Mouse (Mus musculus) gonadal fat pad, adult 2 months (tissue): ENCODE measurements around the gene Uroc1. TPM values are rescaled to one million over a fixed set of nuclear protein-coding genes. Genes with fewer than 3 reads are reported as not detected.

Source experiments
- DNase-seq: peaks from one replicate; pipeline ENCODE4 v3.0.0-alpha.2; 2012; ENCODE audit warnings: low read depth
- polyA plus RNA-seq: library from polyadenylated mRNA; depleted of rRNA; stranded (reverse); fragments of >200 nt; gene quantifications from 2 replicates; pipeline ENCODE4 v1.2.3, GENCODE M21; 2012; rRNA removed

Uroc1 gene
- 0.41 and 0.88 TPM in 2 replicates for polyA plus RNA-seq

DNA sequence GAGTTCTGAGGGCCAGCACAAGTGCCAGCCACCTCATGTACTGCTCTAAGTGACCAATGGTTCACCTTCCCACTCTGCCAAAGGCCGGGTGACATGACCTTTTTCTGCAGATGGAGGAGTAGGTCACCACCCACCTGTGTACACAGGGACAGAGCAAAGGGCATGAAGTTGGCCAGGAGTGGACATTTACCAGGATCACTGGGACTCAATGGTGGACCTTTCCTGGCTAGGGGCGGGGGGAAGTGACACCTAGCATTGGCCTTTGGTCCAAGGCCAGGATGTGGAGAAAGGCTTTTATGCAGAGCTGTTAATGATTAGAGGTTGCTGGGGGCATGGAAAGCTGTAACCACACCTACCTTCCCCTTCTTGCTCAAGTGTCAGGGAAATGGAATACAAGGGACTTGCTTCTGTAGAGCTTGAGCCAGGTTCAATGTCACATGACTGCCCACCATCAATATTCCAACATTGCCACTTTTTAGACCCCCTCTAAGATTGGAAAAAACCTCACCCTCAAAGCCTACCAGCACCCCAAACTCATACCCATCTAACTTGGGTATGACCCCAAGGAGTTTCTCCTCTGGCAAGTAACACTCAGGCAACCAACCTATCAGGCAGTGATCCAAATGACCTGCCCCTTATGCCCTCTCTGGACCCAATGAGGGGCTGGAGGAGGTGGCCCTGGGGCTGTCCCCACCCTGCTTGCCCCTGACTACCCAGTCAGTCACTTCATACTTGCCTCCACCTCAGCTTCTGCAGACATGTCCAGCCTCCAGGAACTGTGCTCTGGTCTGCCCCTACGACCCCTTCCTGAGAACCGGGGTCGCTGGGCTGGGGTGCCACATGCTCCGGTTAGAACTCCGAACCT is at the start of gene Uroc1:
TSS of gene Uroc1 (plus strand) at position 724 of the 865 bp plus-strand sequence.
- DNase-seq = no peak

DNA sequence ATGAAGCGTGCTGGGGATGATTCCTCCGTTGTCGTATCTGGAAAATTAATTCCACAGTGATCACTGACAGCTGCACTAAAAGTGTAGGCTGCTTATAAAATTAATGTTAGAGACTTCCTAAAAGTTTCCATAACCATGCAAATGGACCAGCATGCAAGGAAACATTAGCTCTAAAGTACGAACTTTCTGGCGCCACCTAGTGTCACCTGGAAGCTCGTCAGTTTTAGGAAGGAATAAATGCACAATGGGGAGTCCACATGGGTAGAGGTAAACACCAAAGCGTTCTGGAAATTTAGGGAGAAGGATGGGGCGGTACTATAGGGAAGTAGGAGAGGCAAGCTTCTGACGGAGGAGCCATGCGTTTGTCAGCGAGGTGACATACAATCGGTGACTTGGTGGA is 44.8 kb upstream of the Uroc1 start:
- no peak for DNase-seq

DNA sequence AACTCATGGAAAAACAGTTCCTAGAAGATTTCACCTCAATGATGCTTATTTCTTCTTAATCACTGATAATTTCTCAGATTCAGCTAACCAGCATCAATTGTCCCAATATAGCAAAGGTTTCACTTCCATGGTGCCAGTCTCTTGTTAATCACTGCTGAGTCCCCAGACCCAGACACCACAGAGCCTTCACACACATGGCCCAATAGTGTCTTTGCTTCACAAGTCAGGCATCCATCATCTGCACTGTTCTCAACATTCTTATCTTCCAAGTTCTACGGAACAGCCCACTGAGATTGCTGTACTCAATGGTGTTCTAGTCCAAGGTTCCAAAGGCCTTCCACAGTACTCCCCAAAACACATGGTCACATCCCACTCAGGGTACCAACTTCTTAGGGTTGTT is 32.2 kb upstream of the Uroc1 start, which contains the start of gene BC048671:
TSS of gene BC048671 (plus strand) at position 301 of the 400 bp plus-strand sequence.
- no peak for DNase-seq

DNA sequence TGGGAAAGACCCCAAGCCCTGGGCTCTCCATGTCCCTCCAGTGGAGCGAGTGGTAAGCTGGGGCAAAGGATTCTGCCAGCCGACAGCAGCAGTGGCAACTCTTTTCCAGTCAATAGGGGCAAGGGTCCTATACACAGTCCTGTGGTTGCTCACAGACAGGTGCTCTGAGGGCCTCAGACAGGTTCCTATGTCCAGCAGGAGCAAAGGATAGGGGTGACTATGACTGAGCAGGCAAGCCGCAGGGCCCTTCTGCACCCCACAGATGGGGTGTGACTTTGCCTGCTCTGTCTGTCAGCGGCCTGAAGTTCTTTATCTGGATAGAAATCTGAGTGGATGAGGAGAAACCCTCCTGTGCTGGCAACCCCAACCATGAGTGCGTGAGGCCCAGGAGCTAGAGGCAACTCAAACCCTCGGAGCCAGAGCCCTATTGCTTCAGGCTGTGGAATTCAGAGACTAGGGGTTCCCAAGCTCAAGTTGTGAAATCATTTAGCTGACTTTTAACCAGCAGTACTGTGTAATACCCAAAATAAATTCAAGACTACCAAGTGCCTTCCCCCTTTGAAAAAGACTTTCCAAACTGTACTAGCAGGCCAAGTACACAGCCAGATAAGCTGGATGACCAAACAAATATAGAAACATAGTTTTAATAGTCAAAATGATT is 26.6 kb upstream of the Uroc1 start:
- no peak for DNase-seq

DNA sequence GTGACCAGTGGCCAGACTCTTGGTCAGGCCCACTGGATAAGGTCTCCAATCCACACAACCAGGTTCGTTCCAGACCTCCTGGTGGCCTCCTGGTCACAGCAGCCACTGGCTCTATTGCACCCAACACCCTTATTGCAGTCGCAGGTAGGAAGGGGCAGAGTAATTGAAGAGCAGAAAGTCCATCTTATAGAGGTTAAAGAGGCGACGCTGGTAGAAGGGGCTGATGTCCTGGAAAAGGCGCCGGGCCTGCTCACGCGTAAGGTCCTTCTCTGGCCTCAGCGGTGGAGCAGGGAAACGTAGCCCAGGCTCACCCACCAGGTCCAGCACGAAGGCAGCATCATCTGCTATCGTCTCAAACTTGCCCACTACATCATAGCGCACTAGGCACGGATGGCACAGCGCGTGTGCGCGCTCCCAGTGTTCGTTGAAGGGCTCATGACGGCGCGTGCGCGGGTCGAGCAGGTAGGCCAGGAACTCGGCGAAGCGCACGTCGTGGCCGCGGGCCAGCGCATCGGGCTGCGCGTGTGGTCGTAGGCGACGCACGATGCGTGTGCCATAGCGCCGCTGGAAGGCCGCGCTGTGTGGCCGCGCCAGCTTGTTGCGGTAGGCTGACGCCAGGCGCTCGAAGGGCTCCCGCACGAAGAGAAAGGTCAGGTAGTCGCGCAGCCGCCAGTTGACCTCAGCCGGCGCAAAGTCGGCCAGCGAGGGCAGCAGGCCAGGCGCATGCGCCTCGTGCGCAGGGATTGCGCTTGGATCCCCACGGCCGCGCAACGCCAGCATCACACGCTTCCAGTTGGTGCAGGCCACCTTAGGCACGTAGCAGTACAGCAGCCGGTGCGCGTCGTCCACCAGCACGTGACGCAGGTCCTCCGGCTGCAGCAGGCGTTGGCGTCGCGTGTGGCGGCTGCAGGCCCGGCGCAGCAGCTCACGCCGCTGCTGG is 24.0 kb upstream of the Uroc1 start:
- DNase-seq = no peak

DNA sequence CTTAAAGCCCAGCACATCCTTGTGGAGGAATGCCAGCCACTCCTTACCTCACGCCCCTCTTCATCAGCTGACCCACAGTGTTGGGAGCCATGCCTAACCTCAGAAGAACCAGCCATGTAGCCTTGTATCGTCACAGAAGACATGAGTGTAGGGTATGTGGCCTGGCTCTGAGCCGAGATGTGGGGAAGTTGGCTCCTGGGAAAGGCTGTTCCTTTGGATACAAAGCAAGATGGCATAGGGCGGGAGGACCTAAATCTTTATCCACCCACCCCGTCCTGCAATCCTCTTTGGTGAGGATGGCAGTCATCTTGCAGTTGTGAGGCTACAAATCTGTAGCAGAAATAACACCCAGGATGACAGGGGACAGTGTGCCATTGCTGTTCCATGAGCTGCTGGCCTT is 17.1 kb upstream of the Uroc1 start:
- no peak for DNase-seq

DNA sequence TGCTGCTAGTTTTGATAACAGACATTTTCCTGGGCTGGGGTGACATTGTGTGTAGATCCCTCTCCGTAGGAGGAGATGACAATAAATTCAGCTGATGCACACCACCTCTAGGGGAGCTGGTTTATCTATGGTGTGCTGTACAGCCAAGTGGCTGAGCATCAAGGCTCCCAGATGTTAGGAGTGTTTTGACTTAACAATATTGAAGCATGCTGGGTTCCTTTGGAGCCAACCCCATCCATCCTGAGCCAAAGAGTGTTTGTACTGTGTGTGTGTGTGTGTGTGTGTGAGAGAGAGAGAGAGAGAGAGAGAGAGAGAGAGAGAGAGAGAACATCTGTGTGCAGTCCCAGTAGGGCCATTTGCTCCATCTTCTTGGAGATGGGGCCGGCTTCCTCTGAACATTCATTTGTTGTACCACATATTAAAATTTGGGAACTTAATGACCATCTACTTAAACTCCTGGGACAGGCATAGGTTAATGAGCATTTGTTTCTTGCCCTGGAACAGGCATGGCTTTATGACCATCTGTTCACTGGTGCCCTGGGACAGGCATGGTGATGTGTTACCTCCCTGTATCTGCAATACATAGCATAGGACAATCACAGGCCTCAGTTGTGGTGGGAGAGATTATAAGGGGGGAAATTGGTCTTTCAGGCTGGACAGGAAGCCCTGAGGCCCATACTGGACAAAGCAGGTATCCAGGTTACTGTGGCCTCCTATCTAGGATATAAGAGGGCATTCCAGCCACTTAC is 15.4 kb upstream of the Uroc1 start:
- no peak for DNase-seq

DNA sequence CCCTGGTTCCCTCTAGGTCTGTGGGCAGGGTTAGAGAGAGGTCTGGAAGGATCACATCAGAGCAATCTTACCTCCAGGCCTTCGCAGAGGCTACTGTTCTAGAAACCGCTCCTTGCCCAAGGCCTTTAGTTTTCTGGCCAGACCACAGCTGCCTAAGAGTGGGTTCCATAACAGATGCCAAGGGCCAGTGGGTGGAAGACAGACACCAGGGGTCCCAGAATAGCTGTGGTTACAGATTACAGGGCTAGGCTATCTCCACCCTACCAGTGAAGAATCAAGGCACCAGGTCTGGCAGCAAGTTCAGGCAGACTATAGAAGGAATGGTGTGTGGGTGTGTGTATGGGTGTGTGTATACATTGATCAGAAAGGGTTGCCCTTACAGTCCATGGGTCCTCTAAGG is 14.1 kb upstream of the Uroc1 start:
- no peak for DNase-seq

DNA sequence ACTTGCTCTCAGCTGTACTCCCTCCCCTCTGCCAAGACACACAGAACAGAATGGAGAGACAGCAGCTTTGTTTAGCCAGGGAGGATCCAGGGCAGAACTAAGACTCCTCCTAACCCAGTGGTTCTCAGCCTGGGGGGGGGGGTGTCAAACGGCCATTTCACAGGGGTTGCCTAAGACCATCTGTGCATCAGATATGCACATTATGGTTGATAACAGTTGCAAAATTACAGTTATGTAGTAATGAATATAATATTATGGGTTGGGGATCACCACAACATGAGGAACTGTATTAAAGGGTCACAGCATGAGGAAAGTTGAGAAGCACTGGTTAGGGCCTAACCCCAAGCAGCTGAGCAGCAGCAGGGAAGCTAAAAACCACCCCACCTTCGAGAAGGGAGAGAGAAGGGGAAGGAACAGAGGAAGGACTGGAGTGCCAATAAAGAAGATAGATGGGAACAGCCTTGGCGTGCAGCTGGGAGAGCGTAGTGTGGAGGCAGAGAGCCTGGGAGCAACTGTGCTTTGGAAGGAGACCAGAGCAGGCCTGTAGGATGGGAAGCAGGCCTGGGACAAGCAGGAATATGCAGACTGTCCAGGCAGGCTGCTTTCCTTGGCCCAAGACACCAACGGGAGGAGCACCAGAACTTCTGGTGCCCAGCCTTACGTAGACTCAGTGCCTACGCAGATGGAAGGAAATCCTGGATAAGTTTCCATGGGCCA is 13.5 kb upstream of the Uroc1 start:
- DNase-seq = peak; percentile 84

DNA sequence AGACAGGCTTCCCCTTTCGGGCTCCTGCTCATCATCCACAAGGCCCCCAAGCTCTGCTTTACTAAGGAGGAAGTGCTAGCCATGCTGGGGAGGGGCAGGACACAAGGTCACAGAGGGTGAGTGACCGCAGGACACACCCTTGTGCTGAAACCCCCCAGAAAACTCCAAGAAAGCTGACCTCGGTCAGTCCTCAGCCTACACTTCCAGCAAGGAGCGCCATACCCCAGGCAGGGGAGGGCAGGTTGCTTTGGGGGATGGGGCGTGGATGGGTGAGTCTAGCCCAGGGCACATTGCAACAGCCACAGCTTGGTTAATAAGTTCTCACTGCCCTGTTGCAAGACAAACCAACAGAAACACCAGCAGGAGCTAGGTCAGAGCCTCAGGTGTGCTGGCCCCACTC is 12.7 kb upstream of the Uroc1 start:
- DNase-seq = no peak

DNA sequence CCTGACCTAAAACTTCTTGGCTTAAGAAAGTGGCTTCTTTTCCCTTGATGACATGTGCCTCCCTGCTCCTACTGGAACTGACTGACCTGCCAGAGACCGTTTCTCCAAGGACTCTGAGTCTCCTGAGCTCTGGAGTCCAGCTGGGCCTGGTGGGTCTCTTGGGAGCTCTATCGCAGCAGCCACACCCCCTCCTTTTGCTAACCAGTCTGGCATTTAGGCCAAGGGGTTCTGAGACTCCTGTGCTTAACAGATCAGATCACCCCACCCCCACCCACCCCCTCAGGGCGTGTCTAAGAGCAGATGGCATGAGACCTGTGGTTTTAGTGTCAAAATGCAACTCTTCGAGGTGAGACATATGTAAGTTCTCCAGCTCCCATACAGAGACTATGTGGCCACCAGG is 11.3 kb upstream of the Uroc1 start:
- no peak for DNase-seq

DNA sequence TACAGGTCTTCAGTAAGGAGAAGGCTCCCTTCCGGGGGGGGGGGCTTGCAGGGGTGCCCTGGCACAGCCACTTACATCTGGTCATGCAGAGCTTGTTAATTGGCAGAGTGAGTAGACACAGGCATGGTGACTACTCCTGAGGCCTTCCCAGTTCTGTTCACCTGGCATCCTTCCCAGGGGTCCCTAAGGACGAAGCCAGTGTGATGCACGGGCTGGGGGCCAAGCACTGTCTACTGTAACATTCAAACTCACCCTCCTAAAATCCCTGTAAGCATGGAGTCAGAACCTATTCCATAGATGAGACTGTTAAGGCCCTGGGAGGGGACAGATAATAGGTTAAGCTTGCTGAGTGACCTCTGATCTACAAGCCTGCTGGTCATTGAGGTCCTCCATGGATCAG is 9.1 kb upstream of the Uroc1 start:
- DNase-seq = no peak

DNA sequence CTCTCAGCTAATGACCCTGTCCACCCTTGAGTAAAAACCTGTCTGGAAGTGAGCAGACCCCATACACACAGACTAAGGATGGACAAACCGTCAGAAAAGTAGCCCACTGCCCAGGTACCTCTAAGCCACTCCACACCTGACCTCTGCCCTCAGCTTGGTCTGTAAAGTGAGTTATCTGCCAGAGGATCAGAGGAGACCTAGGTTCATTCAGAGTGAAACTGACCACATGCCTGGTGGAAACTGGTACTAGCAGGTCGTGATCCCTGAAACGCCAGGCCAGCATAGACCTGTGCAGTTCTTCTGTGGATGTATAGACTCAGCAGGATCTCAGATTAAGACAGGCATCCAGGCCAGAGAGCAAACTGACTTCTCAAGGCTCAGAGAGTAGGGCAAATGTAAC is 8.6 kb upstream of the Uroc1 start:
- no peak for DNase-seq

DNA sequence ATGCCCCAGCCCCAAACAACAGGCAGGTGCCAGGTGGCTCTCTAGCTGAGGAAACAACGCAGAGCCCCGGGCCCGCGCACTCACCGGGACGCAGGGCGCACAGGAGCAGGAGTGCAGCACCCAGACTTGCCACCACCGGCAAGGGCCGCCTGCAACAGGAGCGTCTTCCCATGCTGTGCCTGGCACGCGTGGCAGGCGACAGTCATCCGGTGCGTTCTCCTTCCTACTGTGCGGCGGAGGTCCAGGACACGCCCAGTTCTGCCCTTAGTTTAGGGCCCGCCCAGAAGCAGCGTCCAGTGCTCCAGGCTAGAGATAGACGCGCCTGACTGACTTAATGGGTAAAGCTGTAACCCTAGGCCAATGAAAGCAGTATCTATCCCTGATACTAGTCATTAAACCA is 8.1 kb upstream of the Uroc1 start, which contains the start of gene Chst13:
TSS of gene Chst13 (minus strand) at position 195 of the 400 bp plus-strand sequence.
- DNase-seq = no peak

DNA sequence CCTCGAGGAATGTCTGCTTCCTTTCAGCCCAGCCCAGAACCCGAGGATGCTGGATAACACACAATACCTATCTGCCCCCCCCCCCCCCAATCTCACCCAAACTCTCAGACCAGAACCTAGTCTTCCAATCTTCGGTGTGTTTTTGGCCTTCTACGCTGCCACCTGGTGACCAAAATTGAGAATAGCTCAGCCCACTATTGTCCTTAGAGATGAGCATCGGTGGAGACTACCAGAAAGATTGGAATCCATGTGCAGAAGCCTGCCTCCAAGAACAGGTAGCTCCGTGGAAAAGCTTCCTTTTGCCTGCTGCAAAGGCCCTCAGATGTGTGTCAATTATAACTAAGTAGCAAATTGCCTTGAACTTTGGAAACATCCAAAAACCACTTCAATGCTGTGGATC is 5.4 kb upstream of the Uroc1 start:
- no peak for DNase-seq

DNA sequence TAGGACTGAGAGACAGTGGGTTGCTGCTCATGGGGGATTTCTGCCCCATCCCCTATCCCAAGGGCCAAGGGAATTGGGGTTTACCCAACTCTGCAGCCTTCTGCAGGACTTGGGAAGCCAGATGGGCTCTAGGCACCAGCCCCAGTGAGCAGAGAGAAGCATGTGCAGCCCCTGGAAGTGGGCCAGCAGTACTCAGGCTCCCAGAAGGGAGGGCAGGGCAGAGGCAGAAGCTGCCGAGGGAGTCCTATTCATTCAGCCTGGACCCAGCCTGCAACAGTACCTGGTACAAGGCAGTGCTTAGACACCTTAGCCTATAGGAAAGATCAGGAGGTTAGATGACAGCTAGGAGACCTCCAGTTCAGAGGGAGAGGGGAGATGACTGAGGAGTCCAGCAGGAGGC is 3.1 kb upstream of the Uroc1 start:
- DNase-seq = no peak

DNA sequence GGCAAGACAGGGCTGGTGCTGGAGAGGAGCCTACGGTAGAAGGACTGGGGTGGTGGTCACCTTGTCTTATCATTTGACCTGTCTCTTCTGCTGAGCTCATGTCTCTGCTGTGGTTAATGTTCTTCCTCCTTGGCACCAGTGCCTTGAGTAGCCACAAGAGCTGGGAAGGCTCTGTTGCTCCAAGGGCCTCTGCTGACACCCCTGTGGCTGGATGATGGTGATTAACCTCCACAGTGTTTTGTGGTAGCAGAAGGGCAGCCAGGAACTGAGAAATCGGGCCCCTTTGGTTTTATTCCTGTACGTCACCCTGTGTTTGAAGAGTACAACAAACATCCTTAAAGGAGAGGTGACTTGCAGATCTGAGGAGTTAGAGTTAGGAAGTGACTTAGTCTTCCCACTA is 1.2 kb downstream of the Uroc1 start:
- no peak for DNase-seq

DNA sequence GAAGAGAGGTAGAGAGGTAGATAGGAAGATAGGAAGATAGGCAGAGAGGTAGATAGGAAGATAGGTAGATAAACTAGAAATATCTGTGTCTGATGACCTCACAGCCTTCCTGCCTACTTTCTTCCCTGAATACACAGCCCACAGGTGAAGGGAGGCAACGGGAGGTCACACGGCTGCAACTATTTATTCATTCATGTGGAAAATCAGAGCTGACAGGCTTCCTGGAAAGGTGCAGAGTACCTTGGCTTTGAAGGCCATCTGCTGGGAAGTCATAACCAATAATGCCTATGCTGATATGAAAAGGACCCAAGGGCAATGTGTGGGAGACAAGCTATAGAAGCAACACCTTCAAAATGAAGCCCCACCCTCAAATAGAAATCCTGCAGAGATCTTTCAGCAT is 9.3 kb downstream of the Uroc1 start:
- DNase-seq = no peak

DNA sequence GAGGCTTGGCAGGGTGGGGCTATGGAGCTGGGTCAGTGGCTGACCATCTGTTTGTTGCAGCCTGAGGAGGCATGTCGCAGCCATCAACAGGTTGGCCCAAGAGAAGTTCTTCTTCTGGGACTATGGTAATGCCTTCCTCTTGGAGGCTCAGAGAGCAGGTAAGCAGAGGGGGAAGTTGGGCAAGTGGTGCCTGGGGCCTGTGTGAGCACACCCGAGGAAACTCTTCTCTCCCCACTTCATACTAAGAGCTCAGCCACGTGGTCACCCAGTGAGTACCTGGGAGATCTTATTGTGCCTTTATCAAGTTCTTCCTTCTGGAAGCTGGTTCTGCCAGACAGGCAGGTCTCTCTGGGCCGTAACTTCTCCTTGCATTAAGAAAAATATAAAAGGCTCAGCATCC is 14.1 kb downstream of the Uroc1 start:
- DNase-seq = no peak

DNA sequence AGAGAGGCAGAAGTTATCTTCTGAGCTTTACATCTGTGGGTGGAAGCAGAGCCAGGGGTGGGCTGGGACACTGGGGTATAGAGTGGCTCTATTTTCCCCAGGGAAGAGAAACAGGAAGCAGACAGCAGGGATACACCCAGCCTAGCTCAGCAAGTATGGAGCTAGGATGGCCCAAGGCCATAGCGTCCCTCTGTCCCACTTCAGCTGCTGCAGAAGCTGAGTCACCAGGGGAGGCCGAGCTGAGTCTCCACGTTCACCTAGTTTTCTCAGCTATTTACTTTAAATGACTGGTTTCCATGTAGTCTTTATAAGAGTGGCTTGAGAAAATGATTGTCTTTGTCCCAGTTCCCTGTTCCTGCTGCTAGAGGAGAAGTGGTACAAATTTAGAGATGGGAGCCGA is 15.4 kb downstream of the Uroc1 start:
- DNase-seq = no peak

DNA sequence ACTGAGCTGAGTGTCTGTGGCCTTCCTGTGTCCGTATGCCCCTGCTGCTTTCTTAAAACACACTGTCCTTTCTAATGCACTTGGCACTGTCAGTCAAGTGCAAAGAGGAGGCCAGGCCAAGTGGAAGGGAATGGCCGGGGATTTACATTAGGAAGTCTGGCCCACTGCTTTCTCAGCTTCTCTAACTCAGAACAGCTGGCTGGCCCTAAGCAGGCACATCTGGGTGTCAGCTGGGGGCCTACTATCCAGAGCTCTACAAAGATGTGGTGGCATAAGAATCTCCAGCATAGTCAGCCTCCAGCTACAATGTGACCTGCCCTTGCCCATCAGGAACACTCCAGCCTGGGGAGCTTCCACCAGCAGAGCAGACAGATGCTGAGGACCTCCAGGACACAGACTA is 16.9 kb downstream of the Uroc1 start:
- DNase-seq = no peak
